Mouse (Mus musculus): ENCODE measurements at regions not wholly inside any gene's neighbourhood (a gene's known extent, or its start where the extent isn't known, plus 50 kb on each side); places are given as distances from the start of the nearest gene placed in this dataset.

DNA sequence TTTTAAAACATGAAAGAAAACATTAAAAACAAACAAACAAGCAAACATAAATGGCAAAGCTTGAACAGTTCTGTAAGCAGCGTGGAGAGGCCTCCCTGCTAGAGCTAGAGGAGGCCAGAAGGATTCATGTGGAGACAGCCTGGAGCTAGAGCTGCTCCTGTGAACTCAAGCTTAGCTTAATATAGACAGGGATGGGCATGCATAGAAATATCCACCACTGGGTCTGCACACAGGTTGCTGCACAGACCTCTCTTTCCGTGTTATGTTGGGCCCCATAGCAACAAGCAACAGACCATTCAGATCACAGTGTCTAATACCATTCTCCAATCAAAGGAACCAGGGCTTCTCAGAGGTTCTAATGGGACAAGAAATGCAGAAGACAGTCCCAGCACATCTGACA, 122.9 kb upstream of the Magi3 start:
- no peak for DNase-seq

DNA sequence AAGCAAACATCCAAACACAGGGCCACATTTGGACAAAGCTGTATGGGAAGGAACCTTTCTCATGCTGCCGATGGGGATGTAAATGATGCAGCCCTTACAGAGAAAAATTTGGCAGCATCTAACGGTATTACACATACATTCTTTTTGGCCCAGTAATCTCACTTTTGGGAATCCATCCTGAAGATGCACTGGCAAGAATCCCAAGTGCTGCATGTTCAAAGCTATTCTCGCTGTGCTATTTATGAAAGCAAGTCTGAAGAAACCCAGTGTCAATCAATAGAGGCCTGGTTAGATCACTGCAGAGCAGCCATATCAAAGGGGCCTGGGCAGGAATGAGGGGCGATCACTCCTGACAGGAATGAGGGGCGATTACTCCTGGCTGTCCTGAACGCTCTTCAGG, 122.0 kb upstream of the Magi3 start:
- peak; percentile 36 for DNase-seq

DNA sequence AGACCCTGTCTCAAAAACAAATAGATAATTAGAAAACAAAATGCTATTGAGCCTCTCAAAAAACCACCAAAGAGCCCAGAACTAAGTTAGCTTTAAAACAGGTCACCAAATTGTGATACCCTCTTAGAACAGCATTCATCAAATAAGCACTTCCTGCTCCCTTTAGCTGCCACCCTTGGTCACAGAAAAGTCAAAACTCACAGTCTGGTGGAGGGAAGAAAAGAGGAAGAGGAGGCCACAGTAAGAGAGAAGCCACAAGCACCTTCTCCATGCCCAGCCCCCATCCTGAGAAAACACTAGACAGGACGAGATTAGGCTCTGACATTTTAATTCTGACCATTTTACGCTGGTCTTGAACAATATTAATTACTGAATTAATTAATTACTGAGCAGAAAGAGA, 120.2 kb upstream of the Magi3 start:
- no peak for DNase-seq

DNA sequence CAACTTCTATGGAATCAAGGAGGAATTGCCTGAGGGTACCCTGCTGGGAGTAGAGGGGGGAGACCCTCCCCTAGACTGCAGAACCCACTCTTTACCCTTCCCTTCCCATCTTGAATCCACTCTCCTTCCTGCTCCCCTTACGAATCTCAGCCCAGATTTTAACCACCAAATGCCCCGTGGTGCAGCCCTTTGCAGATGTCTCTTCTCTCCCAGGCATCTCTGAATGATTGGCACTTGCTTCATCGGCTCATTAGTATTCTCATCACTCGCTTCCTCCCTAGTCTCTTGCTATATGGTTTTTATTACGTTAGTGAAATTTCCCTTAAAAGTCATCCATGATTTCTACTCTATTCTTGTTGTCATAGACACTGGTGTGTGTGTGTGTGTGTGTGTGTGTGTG, 116.7 kb upstream of the Magi3 start:
- DNase-seq, result no peak

DNA sequence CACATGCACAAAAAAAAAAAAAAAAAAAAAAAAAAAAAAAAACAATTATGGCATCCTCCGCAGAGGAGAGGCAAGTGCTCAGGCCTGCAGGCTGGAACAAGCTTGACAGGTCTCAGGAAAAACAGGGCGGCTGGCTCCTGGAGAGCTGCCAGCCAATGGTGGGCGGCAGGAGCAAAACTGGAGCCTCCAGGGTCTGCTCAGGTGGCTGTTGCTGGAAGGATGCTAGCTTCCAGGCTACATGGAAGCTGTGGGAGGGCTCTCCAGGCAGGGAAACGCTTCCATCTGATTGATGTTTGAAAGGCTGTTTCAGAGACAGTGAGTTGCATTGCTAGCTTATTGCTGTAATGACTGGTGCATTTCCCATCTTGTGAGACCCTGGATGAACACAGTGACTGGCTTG, 116.1 kb upstream of the Magi3 start:
- no peak for DNase-seq

DNA sequence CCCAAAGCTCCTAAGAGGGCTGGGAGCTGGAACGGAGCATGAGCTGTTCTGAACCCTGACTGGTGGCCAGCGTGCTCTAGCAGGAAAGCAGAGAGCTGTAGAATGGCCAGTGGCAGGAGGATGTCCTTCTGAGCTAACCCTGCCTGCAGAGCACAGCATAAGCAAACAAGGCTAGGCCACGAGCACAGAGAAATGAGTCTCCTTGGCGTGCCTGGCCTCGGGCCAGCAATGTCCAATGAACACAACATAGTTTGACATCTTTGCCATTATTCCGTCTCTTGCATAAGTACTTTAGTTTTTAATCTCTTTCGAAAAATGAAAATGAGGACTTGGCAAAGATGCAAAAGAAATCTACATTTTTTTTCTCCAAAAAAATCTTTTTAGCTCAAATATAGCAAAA, 114.6 kb upstream of the Magi3 start:
- no peak for DNase-seq

DNA sequence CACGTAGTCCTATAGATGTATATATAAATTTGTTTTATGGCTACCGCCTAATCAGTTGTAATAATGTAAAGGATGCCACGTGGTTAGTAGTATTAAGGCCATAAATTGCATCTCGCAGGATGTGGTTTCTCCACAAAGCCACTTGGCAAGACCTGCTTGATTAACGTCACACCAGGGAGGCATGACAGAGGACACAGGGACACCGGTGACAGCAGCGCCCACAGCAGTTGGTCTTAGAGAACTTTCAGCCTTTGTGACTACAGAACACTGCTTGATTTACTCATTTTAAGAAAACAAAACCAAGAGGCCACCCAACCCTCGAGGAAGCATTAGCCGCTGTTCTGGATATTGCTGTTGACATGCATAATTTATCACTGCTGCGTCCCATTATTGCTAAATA, 113.2 kb upstream of the Magi3 start:
- no peak for DNase-seq

DNA sequence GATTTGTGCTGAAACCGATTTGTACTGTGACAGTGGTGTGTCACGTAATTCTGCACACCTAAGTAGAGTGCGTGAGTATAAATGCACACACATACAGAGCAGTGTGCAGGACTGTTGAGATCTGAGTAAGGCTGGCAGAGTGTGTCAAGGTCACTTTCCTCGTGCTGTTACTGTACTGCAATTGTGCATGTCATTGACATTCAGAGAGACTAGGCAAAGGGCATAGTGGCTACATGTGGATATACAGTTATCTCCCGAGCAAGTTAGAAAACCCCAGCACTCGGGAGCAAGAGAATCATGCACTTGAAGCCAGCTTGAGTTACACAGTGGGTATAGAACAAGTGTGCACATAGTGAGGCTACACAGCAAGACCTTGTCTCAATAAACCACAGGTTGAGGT, 110.5 kb upstream of the Magi3 start:
- DNase-seq, result no peak

DNA sequence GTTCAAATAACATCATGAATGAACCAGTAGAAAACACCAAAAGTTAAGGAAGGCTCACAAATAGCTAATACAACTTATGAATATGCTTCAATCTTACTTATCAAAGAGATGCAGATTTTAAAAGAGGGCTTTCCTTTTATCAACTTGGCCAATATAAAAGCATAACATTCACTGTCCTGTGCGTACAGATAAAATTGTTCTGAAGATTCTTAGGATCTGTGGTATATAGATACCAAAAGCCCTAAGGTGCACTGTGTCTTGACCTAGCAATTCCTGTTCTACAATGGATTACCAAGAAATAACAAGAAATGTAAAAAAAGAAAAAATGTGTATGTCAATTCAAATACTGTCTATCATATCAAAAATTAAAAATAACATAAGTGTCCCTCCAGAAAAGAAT, 107.7 kb upstream of the Magi3 start:
- DNase-seq, result no peak

DNA sequence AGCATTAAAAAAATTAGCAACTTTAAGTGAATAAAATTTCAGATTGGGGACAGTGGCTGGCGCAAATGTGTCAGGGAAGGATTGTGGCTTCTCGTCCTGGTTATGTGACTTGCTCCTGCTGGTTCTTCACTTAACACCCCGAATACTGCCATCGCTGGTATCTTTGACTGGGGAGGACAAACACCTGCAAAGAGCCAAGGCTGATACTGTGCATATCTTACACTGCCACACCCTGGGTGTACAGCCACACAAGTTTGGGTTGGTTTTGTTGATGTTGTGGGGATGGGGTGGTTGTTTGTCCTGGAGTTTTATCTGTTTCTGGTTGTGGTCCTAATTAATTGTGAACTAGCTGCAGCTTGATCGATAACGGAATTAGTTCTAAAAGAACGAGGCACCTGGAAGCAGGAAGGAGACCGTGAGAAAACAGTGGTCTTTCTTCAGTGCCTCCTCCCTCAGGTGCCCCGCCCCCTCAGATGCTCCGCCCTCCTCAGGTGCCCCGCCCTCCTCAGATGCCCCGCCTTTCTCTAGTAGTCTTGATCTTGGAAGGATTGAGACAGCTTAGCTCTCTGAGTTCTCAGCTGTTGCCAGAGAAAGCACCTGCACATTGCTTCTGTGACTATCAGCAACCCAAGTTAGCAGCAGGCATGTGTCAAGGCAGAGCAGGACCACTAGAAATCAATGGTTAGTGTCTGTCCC, 107.0 kb upstream of the Magi3 start:
- no peak for DNase-seq

DNA sequence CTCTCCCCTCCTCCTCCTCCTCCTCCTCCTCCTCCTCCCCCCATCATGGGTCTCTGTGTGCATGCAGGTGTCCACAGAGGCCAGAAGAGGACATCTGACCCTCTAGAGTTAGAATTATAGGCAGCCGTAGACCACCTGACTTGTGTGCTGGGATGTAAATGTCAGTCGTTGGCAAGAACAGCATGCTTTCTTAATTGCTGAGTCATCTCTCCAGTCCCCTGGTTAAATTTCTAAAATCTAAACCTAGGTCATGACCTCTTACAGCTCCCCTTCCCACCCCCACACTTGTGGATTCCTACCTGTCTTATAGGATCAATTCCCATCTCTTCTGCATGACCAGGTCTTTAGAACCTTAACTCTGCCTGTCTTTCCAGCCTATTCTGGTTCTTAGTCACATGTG, 102.4 kb upstream of the Magi3 start:
- no peak for DNase-seq

DNA sequence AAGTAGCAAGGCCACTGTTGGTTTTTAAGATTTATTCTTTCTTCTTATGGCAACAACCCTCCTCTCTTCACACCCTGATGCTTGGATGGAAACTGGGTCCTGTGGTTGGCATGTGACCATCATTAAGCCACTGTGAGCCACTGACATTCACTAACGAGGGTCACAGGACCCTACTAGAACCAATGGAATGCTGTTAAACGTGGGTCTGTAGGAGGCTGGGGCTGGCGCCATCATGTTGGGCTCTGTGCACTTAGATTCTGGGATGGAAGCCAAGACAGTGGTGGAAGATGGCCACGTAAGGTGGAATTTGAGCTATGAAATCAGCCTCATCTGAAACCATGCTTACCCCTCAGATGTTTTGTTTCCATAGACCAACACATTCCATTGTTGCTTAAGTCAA, 100.2 kb upstream of the Magi3 start:
- DNase-seq, result no peak

DNA sequence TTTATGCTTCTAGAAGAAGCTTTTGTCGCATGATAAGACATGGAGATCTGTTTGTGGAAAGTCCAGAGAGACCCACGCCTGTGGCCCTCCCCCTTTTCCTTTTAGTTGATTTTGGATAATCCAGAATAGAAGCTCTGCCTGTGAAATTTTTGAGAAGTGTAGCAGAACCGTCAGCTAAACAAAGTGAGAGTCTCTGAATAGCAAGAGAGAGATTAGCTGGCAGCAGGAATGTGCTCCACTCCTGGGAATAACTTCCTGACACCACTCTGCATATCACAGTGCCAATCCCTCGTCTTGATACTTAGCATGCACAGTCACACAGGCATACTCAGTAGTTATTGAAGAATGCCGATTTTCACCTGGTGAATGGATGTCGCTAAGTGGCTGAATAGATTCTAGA, 99.2 kb upstream of the Magi3 start:
- no peak for DNase-seq

DNA sequence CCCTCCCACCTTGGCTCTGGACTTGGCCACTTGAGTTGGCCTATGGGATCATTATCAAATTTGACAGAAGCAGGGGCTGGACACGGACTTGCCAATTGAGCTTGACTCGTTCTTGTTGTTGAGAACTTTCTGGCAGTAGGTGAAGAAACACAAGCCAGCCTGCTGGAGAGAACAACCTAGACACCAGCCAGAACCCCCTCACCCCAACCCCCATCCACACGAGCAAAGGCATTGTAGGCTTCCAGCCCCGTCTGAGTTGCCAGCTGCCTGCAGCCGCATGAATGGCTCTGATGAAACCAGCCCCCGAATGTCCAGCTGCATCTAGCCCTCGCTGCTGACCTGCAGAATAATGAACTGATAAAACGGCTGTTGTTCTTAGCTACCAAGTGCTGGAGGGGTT, 98.7 kb upstream of the Magi3 start:
- DNase-seq, result peak; percentile 48

DNA sequence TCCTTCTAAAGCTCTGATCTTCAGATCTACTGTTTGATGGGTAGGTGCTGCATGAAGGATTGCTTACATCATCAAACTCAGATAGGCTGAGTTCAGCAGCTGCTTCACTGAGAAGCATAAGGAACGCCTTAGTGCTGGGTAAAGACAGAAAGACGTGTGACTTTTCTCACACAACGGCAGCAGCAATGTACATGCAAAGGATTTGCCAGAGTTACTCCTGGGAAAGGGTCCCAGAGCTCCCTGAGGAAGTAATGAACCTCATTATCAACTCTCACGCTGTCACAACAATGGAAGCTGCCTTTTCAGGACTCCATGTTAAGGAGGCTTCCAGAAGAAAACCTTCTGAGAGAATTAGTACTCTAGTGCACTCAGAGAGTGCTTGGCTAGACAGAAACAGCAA, 97.4 kb upstream of the Magi3 start:
- no peak for DNase-seq

DNA sequence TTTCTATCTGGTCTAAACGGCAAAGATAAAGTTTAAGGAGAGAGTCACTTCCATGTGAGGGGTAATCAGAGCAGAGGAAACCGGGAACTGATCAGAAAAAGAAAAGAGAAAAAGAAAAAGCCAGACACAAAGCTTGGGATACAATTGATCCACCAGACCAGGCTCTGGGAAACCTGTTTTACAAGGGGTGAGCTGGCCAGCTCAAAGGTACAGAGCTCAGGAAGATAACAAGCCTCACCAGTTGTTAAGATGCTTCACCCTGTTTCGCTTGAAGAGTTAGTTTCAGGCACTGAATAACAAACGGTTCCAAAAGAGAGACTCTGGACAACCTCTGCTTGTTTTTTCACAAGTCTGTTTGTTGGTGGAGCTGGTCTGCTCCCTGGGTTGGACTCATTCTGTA, 92.9 kb upstream of the Magi3 start:
- DNase-seq, result no peak

DNA sequence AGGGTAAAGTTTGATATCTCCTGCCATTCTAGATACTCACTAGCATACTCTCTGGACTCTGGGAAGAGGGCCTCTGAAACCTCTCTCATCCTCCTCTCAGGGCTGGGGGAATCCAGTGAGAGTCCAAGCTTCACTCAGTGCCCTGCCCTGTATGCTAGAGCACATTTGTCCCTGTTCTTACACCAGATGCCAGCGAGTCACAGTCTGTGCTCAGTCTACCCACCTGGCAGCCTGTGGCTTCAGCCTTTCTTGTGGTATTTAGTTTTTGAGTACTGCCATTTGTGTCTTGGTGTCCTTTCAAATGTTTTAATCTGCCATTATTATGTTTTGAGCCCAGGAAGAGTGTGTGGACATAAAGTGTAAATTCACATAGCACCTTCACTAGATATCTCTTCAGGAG, 86.8 kb upstream of the Magi3 start:
- DNase-seq, result no peak

DNA sequence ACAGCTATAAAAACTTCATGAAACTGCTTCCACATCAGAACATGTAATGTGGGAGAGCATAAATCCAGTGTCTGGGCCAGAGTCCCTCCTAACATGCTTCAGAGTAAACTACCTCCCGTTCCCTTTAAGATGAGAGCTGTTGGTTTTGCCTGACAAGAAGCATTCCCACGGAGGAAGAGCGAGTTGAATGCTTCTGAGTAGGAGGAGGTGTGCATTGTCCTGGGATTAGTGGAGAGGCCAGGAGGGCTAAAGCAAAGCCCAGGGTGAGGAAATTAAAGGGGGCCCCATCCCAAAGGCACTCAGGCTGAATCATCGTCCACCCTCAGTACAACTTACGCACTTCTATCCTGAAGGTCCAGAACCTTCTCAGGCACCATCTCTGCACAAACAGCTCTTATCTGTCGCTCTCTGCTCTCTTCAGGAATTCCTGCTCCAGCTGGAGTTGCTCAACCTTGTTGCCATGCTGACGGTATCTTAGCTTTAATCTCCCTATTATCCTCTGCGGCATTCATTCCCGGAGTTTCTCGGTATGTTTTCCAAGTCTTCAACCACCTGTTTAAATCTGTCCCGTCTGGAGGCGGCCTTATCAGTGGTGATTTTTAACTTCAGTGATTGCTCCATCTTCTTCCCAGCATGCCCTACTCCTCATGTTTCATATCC, 85.9 kb upstream of the Magi3 start:
- no peak for DNase-seq

DNA sequence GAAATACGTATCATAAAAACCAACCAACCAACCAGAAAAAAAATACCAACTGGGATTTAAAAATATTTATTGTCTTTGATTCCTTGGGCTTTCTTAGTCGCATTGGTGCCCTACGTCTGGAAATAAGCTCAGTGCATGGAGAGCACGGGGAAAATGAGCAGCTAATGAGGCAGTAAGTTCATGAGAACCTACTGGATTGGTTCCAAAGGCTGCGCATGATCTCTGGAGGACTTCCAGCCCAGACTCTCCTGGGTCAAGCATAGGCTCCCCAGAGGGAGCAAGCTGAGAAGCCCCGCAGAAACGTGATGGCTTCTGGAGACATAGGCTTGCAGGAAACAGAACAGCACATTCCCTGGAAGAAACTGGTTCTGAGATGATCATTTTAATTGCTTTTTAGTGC, 83.4 kb upstream of the Magi3 start:
- DNase-seq, result no peak

DNA sequence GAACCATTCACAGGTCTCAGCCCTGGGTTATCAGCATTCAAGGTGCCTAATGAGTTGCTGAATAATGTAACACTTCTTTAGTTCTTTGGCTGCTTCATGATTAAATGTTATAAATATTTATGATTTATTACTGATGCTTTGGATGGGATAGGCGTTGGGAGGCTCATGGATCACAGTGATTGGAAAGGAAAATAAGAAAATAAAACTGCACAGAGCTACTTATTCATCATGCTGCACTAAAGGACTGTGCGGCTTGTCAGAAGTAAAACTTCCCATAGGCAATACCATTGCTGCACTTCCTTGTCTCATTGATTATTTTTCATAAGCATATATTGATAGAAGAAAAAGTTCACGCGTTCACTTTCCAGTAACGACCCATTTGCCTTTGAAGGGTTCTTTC, 80.0 kb upstream of the Magi3 start:
- DNase-seq, result no peak

DNA sequence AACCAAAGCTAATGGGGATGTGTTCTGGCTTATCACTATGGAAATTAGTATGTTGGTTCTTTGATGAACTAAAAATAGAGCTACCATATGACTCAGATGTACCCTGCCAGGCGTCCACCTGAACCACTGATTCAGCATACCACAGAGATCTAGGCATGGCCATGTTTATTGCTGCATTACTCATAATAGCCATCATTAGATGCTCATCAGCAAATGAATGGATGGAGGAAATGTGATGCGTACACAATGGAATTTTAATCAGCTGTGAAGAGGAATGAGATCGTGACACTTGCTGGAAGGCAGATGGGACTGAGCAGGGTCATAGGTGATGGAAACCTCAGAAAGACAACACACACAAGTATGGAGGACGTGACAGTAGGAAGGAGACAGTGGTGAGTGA, 78.7 kb upstream of the Magi3 start:
- DNase-seq, result no peak

DNA sequence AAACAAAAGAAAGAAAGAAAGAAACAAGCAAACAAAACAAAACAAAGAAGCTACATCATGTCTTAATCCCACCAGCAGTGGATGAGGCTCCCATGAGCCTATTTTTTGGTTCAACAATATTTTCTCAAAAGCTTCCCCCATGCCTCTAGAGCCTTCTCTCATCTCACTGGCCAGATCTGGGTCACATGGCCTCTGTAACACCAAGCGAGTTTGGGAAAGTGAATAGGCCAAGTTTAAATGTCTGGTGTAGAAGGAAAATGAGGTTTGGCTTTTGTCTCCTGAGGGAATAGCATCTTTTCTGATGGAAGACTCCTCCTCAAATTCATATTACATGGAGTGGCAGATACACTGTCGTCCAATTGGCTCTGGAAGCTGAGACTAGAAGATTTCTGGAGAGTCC, 78.2 kb upstream of the Magi3 start:
- no peak for DNase-seq

DNA sequence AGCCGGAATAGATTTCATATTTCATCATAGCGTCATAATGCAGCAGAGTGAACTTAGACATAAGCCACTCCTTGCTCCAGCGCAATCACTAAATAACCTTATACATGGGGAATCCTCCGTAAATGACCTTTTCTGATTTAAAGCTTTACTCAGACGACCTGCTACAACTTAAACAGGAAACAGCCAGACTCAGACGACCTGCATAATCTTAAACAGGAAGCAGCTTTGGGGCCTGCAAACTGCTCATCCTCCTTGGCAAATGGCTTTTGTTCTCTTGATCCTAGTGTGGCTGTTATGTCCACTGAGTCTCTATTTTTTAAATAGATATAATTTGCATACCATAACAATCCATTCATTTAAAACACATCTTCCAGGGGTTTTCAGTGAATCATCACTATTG, 76.9 kb upstream of the Magi3 start:
- DNase-seq, result no peak

DNA sequence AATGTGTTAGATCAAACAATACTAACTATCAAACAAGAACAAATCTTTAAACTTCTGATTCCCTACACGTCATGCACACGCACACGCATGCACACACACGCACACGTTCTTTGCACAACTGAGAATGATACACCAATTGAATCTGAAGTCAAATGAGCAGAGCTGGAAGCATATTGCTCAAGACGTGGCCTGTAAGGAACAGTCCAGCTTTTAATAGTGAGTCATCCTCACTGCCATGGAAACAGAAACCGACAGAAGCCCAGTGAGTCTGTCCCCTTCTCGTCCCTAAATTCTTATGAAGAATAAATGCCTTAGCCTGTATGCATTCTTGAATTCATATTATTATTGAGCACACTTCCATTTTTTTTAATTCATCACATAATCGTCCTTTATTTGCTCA, 75.7 kb upstream of the Magi3 start:
- no peak for DNase-seq

DNA sequence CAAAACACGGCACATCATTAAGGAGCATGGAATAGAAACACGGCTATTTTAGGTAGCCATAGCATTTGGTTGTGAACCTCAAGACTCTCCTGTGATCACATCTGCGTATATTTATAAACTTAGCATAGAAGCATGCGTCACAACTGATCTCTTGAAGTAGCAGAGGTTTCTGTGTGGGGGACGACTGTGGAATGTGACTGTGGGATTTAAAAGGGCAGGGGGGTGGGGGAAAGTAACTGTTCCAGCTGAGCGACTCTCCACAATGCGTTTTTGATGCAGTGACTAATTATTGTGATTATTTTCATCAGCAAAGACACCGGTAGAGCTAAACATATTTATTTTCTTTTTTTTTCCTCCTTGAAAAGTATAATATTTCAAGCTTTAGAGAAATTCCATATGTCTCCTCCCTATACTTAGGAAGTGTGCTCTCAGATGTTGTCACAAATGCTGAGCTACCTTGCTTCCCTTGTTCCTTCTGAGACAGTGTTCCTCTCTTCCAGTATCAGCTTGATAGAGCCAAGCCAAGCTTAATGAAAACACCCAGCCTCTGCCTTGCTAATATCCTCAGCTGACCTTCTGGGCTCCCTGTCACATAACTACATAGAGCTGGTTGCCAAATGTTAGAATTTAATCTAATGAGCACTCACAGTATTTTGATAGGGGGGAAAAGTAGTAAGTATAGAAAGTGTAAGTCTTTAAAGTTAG, 75.0 kb upstream of the Magi3 start:
- DNase-seq, result no peak
